Mouse (Mus musculus): ENCODE measurements around the gene Spryd4. TPM values are rescaled to one million over a fixed set of nuclear protein-coding genes. Genes with fewer than 3 reads are reported as not detected.

Gene Spryd4
- total and polyA plus RNA-seq, 3 experiments, result 32.1 to 37.5 (median 35.0) TPM

Other genes with a start within 250 kb of the Spryd4 start
- not detected for gene Hsd17b6, start 204.2 kb downstream of the Spryd4 start, total RNA-seq (2021)
- not detected in 2 replicates for gene Hsd17b6, start 204.2 kb downstream of the Spryd4 start, polyA plus RNA-seq (2012; rRNA removed)
- 1 to 10 TPM; 1.7 TPM for gene Prim1, start 196.6 kb downstream of the Spryd4 start, total RNA-seq (2021)
- 1.2 and 2.0 TPM in 2 replicates for gene Prim1, start 196.6 kb downstream of the Spryd4 start, polyA plus RNA-seq (2012; rRNA removed)
- 100 to 1,000 TPM; 436 to 544 TPM for gene Naca, start 176.2 kb downstream of the Spryd4 start, total RNA-seq (2021)
- 204 and 212 TPM in 2 replicates for gene Naca, start 176.2 kb downstream of the Spryd4 start, polyA plus RNA-seq (2012; rRNA removed)
- 10 to 100 TPM; 96.0 to 97.3 TPM for gene Ptges3, start 152.9 kb downstream of the Spryd4 start, total RNA-seq (2021)
- gene Ptges3, start 152.9 kb downstream of the Spryd4 start, polyA plus RNA-seq (2012; rRNA removed), result 16.3 and 19.2 TPM in 2 replicates
- 1,000 to 10,000 TPM; 7,689 to 9,158 TPM for gene Atp5b, start 128.5 kb downstream of the Spryd4 start, total RNA-seq (2021)
- gene Atp5b, start 128.5 kb downstream of the Spryd4 start, polyA plus RNA-seq (2012; rRNA removed), result 8,017 and 9,446 TPM in 2 replicates
- gene Baz2a, start 120.2 kb downstream of the Spryd4 start, total RNA-seq (2021), result 10 to 100 TPM; 18.4 to 22.4 TPM
- 15.5 and 23.7 TPM in 2 replicates for gene Baz2a, start 120.2 kb downstream of the Spryd4 start, polyA plus RNA-seq (2012; rRNA removed)
- 10 to 100 TPM; 91.9 to 94.7 TPM for gene Rbms2, start 31.5 kb downstream of the Spryd4 start, total RNA-seq (2021)
- 98.4 and 108 TPM in 2 replicates for gene Rbms2, start 31.5 kb downstream of the Spryd4 start, polyA plus RNA-seq (2012; rRNA removed)
- under 1 TPM; 0.75 to 0.78 TPM for gene Gls2, start 17.4 kb downstream of the Spryd4 start, total RNA-seq (2021)
- 1.00 and 1.4 TPM in 2 replicates for gene Gls2, start 17.4 kb downstream of the Spryd4 start, polyA plus RNA-seq (2012; rRNA removed)
- gene Mip, start 14.0 kb upstream of the Spryd4 start, total RNA-seq (2021), result not detected
- gene Mip, start 14.0 kb upstream of the Spryd4 start, polyA plus RNA-seq (2012; rRNA removed), result not detected in 2 replicates
- 1 to 10 TPM; 6.5 to 7.6 TPM for gene Timeless, start 20.3 kb upstream of the Spryd4 start, total RNA-seq (2021)
- gene Timeless, start 20.3 kb upstream of the Spryd4 start, polyA plus RNA-seq (2012; rRNA removed), result 5.7 and 9.6 TPM in 2 replicates
- gene Apon, start 42.3 kb upstream of the Spryd4 start, total RNA-seq (2021), result not detected
- gene Apon, start 42.3 kb upstream of the Spryd4 start, polyA plus RNA-seq (2012; rRNA removed), result 0.18 TPM in 1 of 2 replicates, not detected in the other
- gene Apof, start 56.9 kb upstream of the Spryd4 start, total RNA-seq (2021), result not detected
- 0.18 TPM in 1 of 2 replicates, not detected in the other for gene Apof, start 56.9 kb upstream of the Spryd4 start, polyA plus RNA-seq (2012; rRNA removed)
- 10 to 100 TPM in 1 of 2 experiments, 1 to 10 TPM in 1; 7.3 to 12.2 TPM for gene Stat2, start 58.8 kb upstream of the Spryd4 start, total RNA-seq (2021)
- 11.0 and 17.5 TPM in 2 replicates for gene Stat2, start 58.8 kb upstream of the Spryd4 start, polyA plus RNA-seq (2012; rRNA removed)
- gene Il23a, start 86.9 kb upstream of the Spryd4 start, total RNA-seq (2021), result under 1 TPM in 1 of 2 experiments, not detected in 1; 0.16 TPM
- gene Il23a, start 86.9 kb upstream of the Spryd4 start, polyA plus RNA-seq (2012; rRNA removed), result 0.12 TPM in 1 of 2 replicates, not detected in the other
- 1 to 10 TPM; 6.5 to 6.9 TPM for gene Pan2, start 91.5 kb upstream of the Spryd4 start, total RNA-seq (2021)
- gene Pan2, start 91.5 kb upstream of the Spryd4 start, polyA plus RNA-seq (2012; rRNA removed), result 15.2 and 19.8 TPM in 2 replicates
- gene Cnpy2, start 110.7 kb upstream of the Spryd4 start, total RNA-seq (2021), result 10 to 100 TPM; 58.9 to 65.3 TPM
- gene Cnpy2, start 110.7 kb upstream of the Spryd4 start, polyA plus RNA-seq (2012; rRNA removed), result 27.8 and 48.0 TPM in 2 replicates
- gene Cs, start 125.9 kb upstream of the Spryd4 start, total RNA-seq (2021), result 1,000 to 10,000 TPM in 1 of 2 experiments, 100 to 1,000 TPM in 1; 947 to 1,091 TPM
- 1,148 and 1,658 TPM in 2 replicates for gene Cs, start 125.9 kb upstream of the Spryd4 start, polyA plus RNA-seq (2012; rRNA removed)
- gene Coq10a, start 157.2 kb upstream of the Spryd4 start, total RNA-seq (2021), result 100 to 1,000 TPM; 332 to 391 TPM
- 356 and 500 TPM in 2 replicates for gene Coq10a, start 157.2 kb upstream of the Spryd4 start, polyA plus RNA-seq (2012; rRNA removed)
- gene Ankrd52, start 165.3 kb upstream of the Spryd4 start, total RNA-seq (2021), result 10 to 100 TPM; 41.8 to 47.5 TPM
- 29.2 and 34.6 TPM in 2 replicates for gene Ankrd52, start 165.3 kb upstream of the Spryd4 start, polyA plus RNA-seq (2012; rRNA removed)
- not detected for gene Slc39a5, start 189.4 kb upstream of the Spryd4 start, total RNA-seq (2021)
- not detected in 2 replicates for gene Slc39a5, start 189.4 kb upstream of the Spryd4 start, polyA plus RNA-seq (2012; rRNA removed)
- gene Nabp2, start 199.7 kb upstream of the Spryd4 start, total RNA-seq (2021), result 10 to 100 TPM; 45.2 to 48.2 TPM
- 25.0 and 25.1 TPM in 2 replicates for gene Nabp2, start 199.7 kb upstream of the Spryd4 start, polyA plus RNA-seq (2012; rRNA removed)
- 10 to 100 TPM; 15.8 to 16.9 TPM for gene Rnf41, start 199.8 kb upstream of the Spryd4 start, total RNA-seq (2021)
- 12.5 and 17.8 TPM in 2 replicates for gene Rnf41, start 199.8 kb upstream of the Spryd4 start, polyA plus RNA-seq (2012; rRNA removed)
- 10 to 100 TPM; 75.5 to 77.6 TPM for gene Smarcc2, start 247.4 kb upstream of the Spryd4 start, total RNA-seq (2021)
- gene Smarcc2, start 247.4 kb upstream of the Spryd4 start, polyA plus RNA-seq (2012; rRNA removed), result 49.1 and 61.1 TPM in 2 replicates